Mouse (Mus musculus) heart, postnatal 25 days (tissue): ENCODE measurements at regions not wholly inside any gene's neighbourhood (a gene's known extent, or its start where the extent isn't known, plus 50 kb on each side); places are given as distances from the start of the nearest gene placed in this dataset.

Experiments used
- DNase-seq: peaks from one replicate; pipeline ENCODE4 v3.0.0; 2022; ENCODE audit warnings: low spot score
- intact Hi-C: fragments of 180-260 bp; cut with DNase I; formaldehyde crosslinking; loops from one replicate; pipeline ENCODE4 v1.15.1; 2025

- intact Hi-C loops = loop anchor here (2.0 kb wide), 1 partner anchor 19 kb away; no protein-coding TSS in a partner anchor
- DNase-seq = no peak
These were observed 2046.5 kb downstream of the Grik2 start for GRCm38 (mm10) chr10:47742088-47742487.

GRCm38 (mm10) chr10:47741667-47742066 is 2046.9 kb downstream of the Grik2 start:
- intact Hi-C loops = loop anchor here (2.0 kb wide), 1 partner anchor 19 kb away; no protein-coding TSS in a partner anchor

GRCm38 (mm10) chr10:47708780-47709179 is 2079.8 kb downstream of the Grik2 start:
- intact Hi-C loops = no loop called here
- no peak for DNase-seq

More at GRCm38 (mm10) chr10:47741667-47742066, 2046.9 kb downstream of the Grik2 start:
- no peak for DNase-seq
